Mouse (Mus musculus) C2C12 (cell line): ENCODE measurements at regions not wholly inside any gene's neighbourhood (a gene's known extent, or its start where the extent isn't known, plus 50 kb on each side); places are given as distances from the start of the nearest gene placed in this dataset.

Source experiments
- CTCF ChIP-seq: IDR thresholded peaks from one replicate; pipeline ENCODE4 v1.5.1; 2011; ENCODE audit not compliant: control insufficient read depth, insufficient read depth, insufficient read length
- MAX ChIP-seq: IDR thresholded peaks from one replicate; pipeline ENCODE4 v1.6.1; 2011; ENCODE audit warnings: mild to moderate bottlenecking, control low read depth
- MYOG ChIP-seq: IDR thresholded peaks from one replicate; pipeline ENCODE4 v1.6.1; 2011; ENCODE audit not compliant: control insufficient read depth, insufficient read length; ENCODE audit errors: extremely low read depth
- USF1 ChIP-seq: IDR thresholded peaks from one replicate; pipeline ENCODE4 v1.6.1; 2011; ENCODE audit warnings: low read depth, mild to moderate bottlenecking, control low read depth, moderate library complexity

DNA sequence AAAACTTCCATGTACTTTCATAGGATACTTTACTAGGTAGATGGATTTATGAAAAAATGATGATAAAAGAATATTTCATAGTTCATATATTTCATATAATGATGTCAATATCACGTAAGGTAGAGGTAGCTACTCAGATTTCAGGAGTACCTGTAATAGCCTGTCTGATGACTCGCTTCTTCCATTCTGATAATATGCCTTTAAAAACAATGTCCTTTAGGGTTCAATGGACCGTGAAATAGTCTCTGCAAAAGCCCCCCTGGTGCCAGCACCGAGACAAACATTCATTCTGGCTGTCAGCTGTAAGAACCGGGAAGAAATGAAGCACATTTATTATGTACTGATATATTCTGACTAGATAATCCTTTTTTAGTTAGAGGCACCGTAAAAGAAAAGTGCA lies 449.7 kb downstream of the Plod2 start:
- TF ChIP-seq USF1 (no peak), CTCF (no peak), MAX (no peak), MYOG (no peak)
